Mouse (Mus musculus): ENCODE data around the gene Krt71. TPM values are rescaled to one million over a fixed set of nuclear protein-coding genes. Genes with fewer than 3 reads are reported as not detected.

Gene Krt71
- not detected in 2 replicates for polyA plus RNA-seq (2012)

DNA sequence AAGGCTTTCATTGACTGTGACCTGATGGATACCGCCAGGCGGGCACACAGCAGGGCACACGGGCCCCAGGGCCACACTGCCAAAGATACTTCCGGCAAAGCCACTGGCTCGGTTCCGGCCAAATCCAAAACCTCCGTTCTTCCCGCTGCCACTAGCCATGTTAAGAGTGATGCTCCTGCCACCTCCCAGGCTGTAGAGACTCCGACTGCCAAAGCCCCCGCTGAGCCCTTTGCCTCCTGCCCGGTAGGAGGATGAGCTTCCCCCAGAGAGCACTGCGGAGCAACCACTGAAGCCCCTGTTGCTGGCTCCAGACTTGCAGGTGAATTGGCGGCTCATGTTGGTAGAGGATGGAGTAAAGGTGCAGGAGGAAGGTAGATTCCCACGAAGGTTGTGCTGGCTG lies at the start of gene Krt71:
Gene Krt71 (minus strand): TSS at position 399 of the 400 bp plus-strand sequence.

DNA sequence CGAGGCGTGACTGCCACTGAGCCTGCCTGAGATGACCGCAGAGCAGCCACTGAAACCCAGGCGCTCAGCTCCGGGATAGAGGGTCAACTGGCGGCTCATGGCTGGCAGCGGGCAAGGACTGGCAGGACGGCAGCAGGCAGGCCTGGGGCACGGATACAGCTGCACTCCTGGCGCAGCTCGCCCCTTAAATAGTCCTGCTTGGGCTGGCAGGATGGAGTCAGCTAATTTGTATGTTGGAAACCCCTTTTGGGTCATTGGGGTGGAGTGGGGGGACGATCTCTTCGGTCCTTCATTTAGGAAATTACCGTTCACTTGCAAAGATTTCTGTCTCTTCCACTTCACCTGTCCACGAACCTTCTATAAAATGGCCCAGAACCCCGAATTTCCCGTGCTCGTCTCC lies 43.5 kb upstream of the Krt71 start, which contains the start of gene Krt72:
Gene Krt72 (minus strand): TSS at position 101 of the 400 bp plus-strand sequence.

DNA sequence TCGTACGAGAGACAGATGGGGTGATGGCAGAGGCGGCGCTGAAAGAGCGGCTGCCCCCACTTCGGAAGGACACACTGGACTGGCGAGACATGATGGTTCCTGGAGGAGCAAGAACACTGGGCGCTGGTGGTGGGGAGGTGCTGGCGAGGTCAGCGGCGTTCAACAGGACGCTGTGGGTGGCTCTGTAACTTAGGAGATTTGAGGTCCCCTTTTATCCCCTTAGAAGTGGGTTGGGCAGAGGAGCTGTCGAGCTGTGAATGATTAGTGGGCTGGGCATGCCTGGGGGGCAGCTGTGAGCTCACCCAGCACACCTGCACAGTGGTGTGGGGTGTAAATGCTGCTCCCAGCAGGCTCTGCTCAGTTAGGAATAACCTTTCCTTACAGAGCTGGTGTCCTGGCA lies 30.2 kb downstream of the Krt71 start, which contains the start of gene Krt5:
Gene Krt5 (minus strand): TSS at position 179 of the 400 bp plus-strand sequence.

DNA sequence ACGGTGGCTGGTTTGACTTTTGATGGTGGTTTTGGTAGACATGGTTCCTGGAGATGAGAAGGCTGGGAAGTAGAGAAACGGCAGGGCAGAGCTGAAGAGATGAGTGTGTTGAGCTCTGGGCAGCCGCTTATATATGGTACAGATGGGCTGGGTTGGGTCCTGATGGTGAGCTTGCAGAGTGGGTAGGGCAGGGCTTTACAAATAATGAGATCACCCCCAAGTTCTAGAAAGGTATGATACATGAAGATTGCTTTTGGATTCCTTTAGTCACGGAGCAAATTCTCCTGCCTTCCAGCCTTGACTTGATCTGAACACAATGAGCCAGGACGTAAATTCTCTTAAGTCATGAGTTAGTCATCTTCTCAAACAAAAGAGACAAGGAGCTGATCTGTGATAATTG lies 48.7 kb downstream of the Krt71 start, which contains the start of gene Krt6a:
Gene Krt6a (minus strand): TSS at position 101 of the 400 bp plus-strand sequence.

Other genes starting within 250 kb of the Krt71 start
- not detected in 2 replicates for gene Gm49425, start 225.8 kb downstream of the Krt71 start, polyA plus RNA-seq (2012)
- not detected in 2 replicates for gene Krt84, start 210.3 kb downstream of the Krt71 start, polyA plus RNA-seq (2012)
- not detected in 2 replicates for gene Krt82, start 192.4 kb downstream of the Krt71 start, polyA plus RNA-seq (2012)
- gene Krt90, start 180.2 kb downstream of the Krt71 start, polyA plus RNA-seq (2012) = not detected in 2 replicates
- not detected in 2 replicates for gene Krt75, start 169.2 kb downstream of the Krt71 start, polyA plus RNA-seq (2012)
- gene Gm5414, start 114.9 kb downstream of the Krt71 start, polyA plus RNA-seq (2012) = not detected in 2 replicates
- not detected in 2 replicates for gene Gm5478, start 95.7 kb downstream of the Krt71 start, polyA plus RNA-seq (2012)
- gene Krt6b, start 62.8 kb downstream of the Krt71 start, polyA plus RNA-seq (2012) = not detected in 2 replicates
- not detected in 2 replicates for gene Krt6a, start 48.8 kb downstream of the Krt71 start, polyA plus RNA-seq (2012)
- gene Krt5, start 30.2 kb downstream of the Krt71 start, polyA plus RNA-seq (2012) = not detected in 2 replicates
- not detected in 2 replicates for gene Krt72, start 43.4 kb upstream of the Krt71 start, polyA plus RNA-seq (2012)
- gene Krt73, start 59.2 kb upstream of the Krt71 start, polyA plus RNA-seq (2012) = not detected in 2 replicates
- gene Krt2, start 75.1 kb upstream of the Krt71 start, polyA plus RNA-seq (2012) = not detected in 2 replicates
- gene Krt1, start 107.7 kb upstream of the Krt71 start, polyA plus RNA-seq (2012) = 0.03 TPM in 1 of 2 replicates, not detected in the other
- gene Krt77, start 126.6 kb upstream of the Krt71 start, polyA plus RNA-seq (2012) = not detected in 2 replicates
- not detected in 2 replicates for gene Krt76, start 149.8 kb upstream of the Krt71 start, polyA plus RNA-seq (2012)
- gene Krt4, start 181.6 kb upstream of the Krt71 start, polyA plus RNA-seq (2012) = not detected in 2 replicates
- gene Krt79, start 197.2 kb upstream of the Krt71 start, polyA plus RNA-seq (2012) = not detected in 2 replicates
- gene Krt78, start 211.2 kb upstream of the Krt71 start, polyA plus RNA-seq (2012) = 0.02 TPM in 1 of 2 replicates, not detected in the other